Mouse (Mus musculus) liver, embryonic 12.5 days (tissue): ENCODE measurements around the gene Apmap. TPM values are rescaled to one million over a fixed set of nuclear protein-coding genes. Genes with fewer than 3 reads are reported as not detected.
A peak's percentile ranks its signal among the peaks of the same experiment; 100 is the strongest.

Source experiments
- ATAC-seq: fragments of 200-750 bp; cut with Nextera tagmentation; 2 replicates; pipeline ENCODE4 v1.8.0; 2017; ENCODE audit warnings: moderate number of reproducible peaks, mild to moderate bottlenecking, moderate library complexity
- H3K27ac ChIP-seq: fragments of 300-500 bp; sonication (generic); 2 replicates; pipeline ENCODE4 v1.5.1; 2016; ENCODE audit warnings: mild to moderate bottlenecking
- H3K27me3 ChIP-seq: fragments of 300-500 bp; sonication (generic); replicated peaks from 2 replicates; pipeline ENCODE4 v1.6.1; 2016; ENCODE audit warnings: mild to moderate bottlenecking, moderate library complexity
- H3K36me3 ChIP-seq: fragments of 300-500 bp; sonication (generic); 2 replicates; pipeline ENCODE4 v1.6.1; 2016; ENCODE audit warnings: mild to moderate bottlenecking, moderate library complexity
- H3K4me1 ChIP-seq: fragments of 300-500 bp; sonication (generic); 2 replicates; pipeline ENCODE4 v1.6.1; 2016
- H3K4me2 ChIP-seq: fragments of 300-500 bp; sonication (generic); 2 replicates; pipeline ENCODE4 v1.6.1; 2016; ENCODE audit warnings: mild to moderate bottlenecking, moderate library complexity
- H3K4me3 ChIP-seq: fragments of 300-500 bp; sonication (generic); 2 replicates; pipeline ENCODE4 v1.5.1; 2016; ENCODE audit warnings: mild to moderate bottlenecking, moderate library complexity
- H3K9ac ChIP-seq: fragments of 300-500 bp; sonication (generic); 2 replicates; pipeline ENCODE4 v1.6.1; 2016; ENCODE audit warnings: mild to moderate bottlenecking, moderate library complexity
- H3K9me3 ChIP-seq: fragments of 300-500 bp; sonication (generic); replicated peaks from 2 replicates; pipeline ENCODE4 v1.6.1; 2016; ENCODE audit warnings: mild to moderate bottlenecking, moderate library complexity
- WGBS: fragments of 180-500 bp; shearing (Covaris S2); methylation state at CpG from one replicate; pipeline ENCODE4 v1.1.7; 2016; ENCODE audit not compliant: insufficient replicate concordance; 5-methylcytosine and 5-hydroxymethylcytosine counted together
- polyA plus RNA-seq: library from polyadenylated mRNA; unstranded; fragments of >200 nt; fragmentation: Nextera tagmentation; extraction: Ambion mirVana; gene quantifications from 2 replicates; pipeline ENCODE4 v1.2.1, GENCODE M21; 2016

The Apmap gene
- polyA plus RNA-seq, 1 experiment from 2014 or later: 28.6 TPM

DNA sequence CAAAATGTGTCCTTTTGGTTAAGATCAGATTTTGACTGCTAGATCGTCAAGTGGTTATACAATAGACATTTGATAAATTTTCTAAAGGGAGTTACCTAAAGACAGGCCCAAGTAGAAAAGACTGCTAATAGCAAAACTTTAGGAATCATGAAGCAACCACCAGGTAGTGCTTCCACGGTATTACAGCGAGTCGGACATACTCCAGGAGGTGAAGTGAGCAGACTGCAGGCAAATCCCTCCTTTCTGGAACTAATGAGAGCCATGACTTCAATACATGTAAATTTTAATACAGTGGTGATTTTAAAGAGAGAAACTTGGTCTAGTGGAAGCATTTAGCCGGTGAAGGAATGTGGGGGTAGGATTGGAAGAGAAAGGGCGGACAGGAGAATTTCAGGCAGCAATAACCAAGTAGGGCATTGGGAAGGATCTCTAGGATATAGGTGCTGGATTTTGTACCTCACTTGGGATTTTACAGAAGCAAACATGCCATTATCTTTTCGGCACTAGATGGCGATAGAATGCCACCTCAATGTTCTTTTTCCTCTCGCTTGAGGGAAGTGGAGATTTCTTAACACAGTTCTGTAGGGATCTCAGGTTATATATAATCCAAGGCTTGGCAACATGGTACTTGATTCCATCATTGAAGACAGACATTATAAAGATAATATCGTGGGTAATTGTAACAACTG lies 649 bp upstream of the Apmap start:
- peak overlapping the region; percentile 77 for H3K4me3 ChIP-seq
- peak overlapping the region; percentile 81 for H3K27ac ChIP-seq
- 0 out of 2 replicates have a peak, but pooled peaks cover 4% of the 10 kb centered on the region for H3K36me3 ChIP-seq
- peak overlapping the region; percentile 83 for H3K4me2 ChIP-seq
- ATAC-seq: peak; percentile 48
- 1% methylated on average over 10 of the region's 10 CpGs for WGBS
- peak overlapping the region; percentile 83 for H3K9ac ChIP-seq
- peaks cover 36% of the 10 kb centered on the region for H3K4me1 ChIP-seq
- no peaks in the 10 kb centered on the region for H3K9me3 ChIP-seq
- no peaks in the 10 kb centered on the region for H3K27me3 ChIP-seq

DNA sequence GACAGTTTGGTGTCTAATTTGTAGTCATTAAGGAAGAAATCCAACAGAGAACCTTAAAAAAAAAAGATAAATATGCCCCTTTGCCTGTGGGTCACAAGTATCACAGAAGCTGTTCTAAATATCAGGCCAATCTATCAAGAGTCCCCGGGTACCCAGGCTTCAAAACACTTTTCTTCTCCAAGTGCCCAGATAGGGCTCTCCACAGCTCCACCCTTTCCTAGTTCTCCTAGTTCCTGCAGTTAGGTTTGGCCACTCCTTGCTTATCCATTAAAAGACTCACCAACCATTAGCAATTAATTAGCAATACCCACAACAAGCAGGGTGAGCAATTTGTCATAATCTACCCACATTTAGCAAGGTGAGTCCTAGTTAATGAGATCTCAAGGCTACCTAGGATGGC lies 1.3 kb downstream of the Apmap start:
- H3K27me3 ChIP-seq: no peaks in the 10 kb centered on the region
- peak overlapping the region; percentile 83 for H3K4me2 ChIP-seq
- no peak overlapping the region for H3K27ac ChIP-seq
- H3K9ac ChIP-seq: peak overlapping the region; percentile 83
- peaks cover 36% of the 10 kb centered on the region for H3K4me1 ChIP-seq
- H3K4me3 ChIP-seq: peak overlapping the region; percentile 77
- H3K9me3 ChIP-seq: no peaks in the 10 kb centered on the region
- 0 out of 2 replicates have a peak, but pooled peaks cover 6% of the 10 kb centered on the region for H3K36me3 ChIP-seq
- WGBS: 15% methylated on average over 1 of the region's 1 CpGs
- no peak for ATAC-seq

DNA sequence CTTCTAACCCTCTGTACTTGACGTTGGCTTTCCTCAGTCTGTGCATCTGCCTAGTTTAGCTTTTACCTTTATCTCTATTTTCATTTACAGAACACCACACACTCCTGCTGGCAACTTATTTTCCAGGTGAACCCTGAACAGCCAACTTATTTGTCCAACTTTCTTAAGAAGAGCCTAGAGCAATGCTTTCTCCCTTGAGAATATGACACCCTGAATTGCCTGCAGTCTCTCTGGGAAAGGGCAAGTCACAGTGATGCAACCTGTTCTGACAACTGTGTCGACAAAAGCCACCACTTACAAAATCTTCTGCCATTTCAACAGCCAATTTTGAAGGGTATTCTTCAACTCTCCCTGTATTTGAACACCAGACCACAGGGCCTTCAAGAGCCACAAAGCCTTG lies 3.6 kb downstream of the Apmap start:
- H3K36me3 ChIP-seq: 0 out of 2 replicates have a peak, but pooled peaks cover 6% of the 10 kb centered on the region
- no peaks in the 10 kb centered on the region for H3K27me3 ChIP-seq
- no peak overlapping the region for H3K4me2 ChIP-seq
- H3K4me1 ChIP-seq: peaks cover 29% of the 10 kb centered on the region
- H3K9ac ChIP-seq: no peak overlapping the region
- no peaks in the 10 kb centered on the region for H3K9me3 ChIP-seq
- no peak overlapping the region for H3K4me3 ChIP-seq
- 69% methylated on average over 2 of the region's 2 CpGs for WGBS
- no peak for ATAC-seq
- H3K27ac ChIP-seq: no peak overlapping the region

DNA sequence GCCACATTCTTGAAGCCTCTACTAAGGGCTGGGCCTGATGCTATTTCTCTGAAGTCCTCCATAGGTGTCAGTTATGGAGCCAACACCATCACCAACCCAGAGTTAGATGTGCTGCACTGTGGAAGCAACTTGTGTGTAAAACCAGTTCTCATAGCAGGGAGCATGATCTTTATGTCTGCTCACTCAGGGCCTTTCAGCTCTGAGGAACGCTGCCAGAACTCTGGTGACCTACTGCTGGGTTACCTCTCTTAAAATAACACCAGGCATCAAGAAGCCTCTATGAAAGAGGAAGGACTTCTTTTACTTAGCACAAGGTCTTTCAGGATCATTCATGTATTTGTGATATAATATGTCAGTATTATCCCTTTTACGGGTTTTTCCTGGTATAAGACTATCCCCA lies 6.2 kb downstream of the Apmap start:
- no peaks in the 10 kb centered on the region for H3K27me3 ChIP-seq
- WGBS: 81% methylated on average over 2 of the region's 2 CpGs
- no peak for ATAC-seq

DNA sequence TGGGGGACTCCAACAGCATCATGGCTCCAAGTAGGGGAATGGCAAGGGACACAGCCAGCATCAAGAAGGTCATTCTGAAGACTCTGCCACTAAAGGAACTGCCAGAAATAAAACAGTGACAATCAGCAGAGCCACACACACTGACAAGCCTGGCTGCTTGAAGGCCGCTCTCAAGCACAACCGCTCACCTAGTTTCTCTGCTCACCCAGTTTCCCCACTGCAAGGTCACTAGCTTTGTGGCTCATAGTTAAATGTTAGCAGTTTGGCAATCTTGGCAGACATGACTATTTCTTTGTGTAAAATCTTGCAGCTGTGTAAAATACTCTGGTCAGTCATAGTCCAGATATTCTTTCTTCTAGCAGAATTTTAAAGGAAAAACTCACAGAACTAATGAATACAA lies 8.1 kb downstream of the Apmap start:
- Histone ChIP-seq H3K36me3 (peaks cover 33% of the 10 kb centered on the region), H3K4me1 (no peaks in the 10 kb centered on the region), H3K27me3 (no peaks in the 10 kb centered on the region), H3K4me3 (no peak overlapping the region), H3K9me3 (no peaks in the 10 kb centered on the region), H3K9ac (no peak overlapping the region), H3K4me2 (no peak overlapping the region), H3K27ac (no peak overlapping the region)
- ATAC-seq: no peak
- WGBS: 90% methylated on average over 2 of the region's 2 CpGs

More for the DNA sequence above, 6.2 kb downstream of the Apmap start:
- Histone ChIP-seq H3K9ac (no peak overlapping the region), H3K27ac (no peak overlapping the region), H3K4me2 (no peak overlapping the region), H3K9me3 (no peaks in the 10 kb centered on the region), H3K4me3 (no peak overlapping the region), H3K4me1 (peaks cover 10% of the 10 kb centered on the region), H3K36me3 (peaks cover 27% of the 10 kb centered on the region)

DNA sequence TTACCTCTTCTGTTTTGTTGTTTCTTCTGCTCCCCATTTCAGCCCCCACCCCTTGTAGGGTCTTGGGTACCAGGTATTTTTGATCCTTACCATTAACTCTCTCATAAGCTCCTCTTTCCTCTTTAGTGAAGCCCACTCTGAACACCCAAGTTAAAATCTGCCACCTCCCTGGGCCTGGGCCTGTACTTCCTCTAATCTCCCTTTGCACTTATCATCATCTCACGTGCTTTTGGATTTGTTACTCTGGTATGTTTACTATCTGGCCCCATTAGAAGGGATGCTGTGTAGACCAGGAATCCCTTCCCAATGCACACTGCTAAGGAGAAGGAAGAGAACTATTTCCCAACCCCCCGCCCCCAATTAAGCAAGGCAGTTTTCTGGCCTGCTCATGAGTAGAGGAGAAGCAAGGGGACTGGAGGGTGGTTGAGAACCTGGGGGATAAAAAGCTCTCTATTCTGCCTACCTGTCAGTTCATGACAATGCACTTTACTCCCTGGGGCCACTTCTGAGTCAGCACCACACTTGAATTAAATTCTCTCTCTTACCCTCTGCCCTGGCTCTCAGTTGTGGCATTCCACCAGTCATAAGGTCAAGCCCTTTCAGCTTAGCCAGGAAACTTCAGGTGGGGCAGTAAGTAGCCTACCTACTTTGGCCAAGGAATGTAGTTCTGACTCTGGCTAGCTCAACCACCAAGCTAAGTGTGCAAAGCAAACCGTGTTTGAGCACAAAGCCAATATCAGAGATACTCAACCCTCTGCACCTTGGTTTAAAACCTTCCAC lies 12.8 kb downstream of the Apmap start:
- Histone ChIP-seq H3K36me3 (peaks cover 62% of the 10 kb centered on the region), H3K4me3 (no peak overlapping the region), H3K4me1 (no peaks in the 10 kb centered on the region), H3K27me3 (no peaks in the 10 kb centered on the region), H3K9ac (no peak overlapping the region), H3K4me2 (no peak overlapping the region), H3K9me3 (no peaks in the 10 kb centered on the region), H3K27ac (no peak overlapping the region)
- no peak for ATAC-seq
- 61% methylated on average over 3 of the region's 3 CpGs for WGBS

DNA sequence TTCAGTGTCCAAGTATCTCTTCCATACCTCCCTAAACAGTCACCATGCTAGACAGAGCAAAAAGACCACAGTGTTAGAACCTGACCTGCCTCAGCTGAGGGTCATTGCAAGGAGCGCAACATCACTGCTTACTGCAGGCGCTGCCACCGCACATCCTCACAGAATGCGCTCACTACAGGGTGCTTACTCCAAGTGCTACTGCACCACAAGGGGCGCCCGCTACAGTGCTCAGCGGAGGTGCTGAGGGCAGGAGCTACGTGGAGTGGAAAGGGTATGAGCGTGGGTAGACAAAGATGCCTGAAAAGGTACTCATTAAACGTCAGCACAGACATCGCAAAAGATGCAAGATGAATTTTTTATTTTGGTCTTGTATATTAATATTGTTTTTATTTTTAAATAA lies 19.3 kb downstream of the Apmap start:
- Histone ChIP-seq H3K4me2 (no peak overlapping the region), H3K36me3 (peaks cover 84% of the 10 kb centered on the region), H3K4me1 (no peaks in the 10 kb centered on the region), H3K27me3 (no peaks in the 10 kb centered on the region), H3K27ac (no peak overlapping the region), H3K9ac (no peak overlapping the region), H3K4me3 (no peak overlapping the region), H3K9me3 (no peaks in the 10 kb centered on the region)
- no peak for ATAC-seq
- WGBS: 84% methylated on average over 11 of the region's 11 CpGs

DNA sequence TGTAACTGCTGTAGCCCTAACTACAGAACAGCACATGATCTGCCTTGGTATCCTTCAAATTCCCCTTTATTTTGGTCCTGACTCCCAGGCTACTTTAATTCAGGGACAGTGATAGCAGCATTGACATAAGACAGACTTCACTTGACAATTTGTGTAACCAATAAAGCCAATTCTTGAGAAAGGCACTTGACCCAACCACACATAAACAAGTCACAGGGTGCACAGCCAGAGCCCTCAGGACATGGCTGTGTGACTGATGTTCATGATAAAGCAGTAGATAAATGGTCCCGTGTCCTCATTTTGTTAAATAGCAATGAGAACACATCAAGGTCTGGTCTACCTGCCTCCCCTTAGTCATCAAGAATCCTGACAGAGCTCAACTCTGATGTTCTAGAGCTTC lies 28.7 kb downstream of the Apmap start:
- Histone ChIP-seq H3K4me1 (no peaks in the 10 kb centered on the region), H3K36me3 (peaks cover 37% of the 10 kb centered on the region), H3K4me3 (no peak overlapping the region), H3K4me2 (no peak overlapping the region), H3K9me3 (no peaks in the 10 kb centered on the region), H3K9ac (no peak overlapping the region), H3K27me3 (no peaks in the 10 kb centered on the region), H3K27ac (no peak overlapping the region)
- no peak for ATAC-seq
- WGBS: 52% methylated on average over 1 of the region's 1 CpGs

DNA sequence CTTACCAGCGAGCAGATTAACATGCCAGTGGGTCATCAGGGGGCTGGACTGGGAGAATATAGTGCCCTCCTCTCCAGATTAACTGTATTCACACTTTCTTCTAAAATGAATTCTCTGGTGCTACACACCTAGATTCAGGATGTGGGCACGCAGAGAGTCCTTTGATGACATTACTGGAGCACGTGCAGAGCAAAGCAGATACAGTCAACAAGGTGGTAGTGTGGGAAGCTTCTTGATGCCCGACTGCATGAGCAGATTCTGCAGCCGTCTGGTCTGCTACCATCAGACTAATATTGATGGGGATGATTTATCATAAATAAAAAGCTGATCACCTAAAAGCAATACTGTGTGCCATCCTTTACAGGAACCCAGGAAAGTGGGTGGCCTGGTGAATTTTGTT lies 29.8 kb downstream of the Apmap start:
- Histone ChIP-seq H3K4me1 (no peaks in the 10 kb centered on the region), H3K9me3 (no peaks in the 10 kb centered on the region), H3K4me3 (no peak overlapping the region), H3K27me3 (no peaks in the 10 kb centered on the region), H3K4me2 (no peak overlapping the region), H3K36me3 (peaks cover 26% of the 10 kb centered on the region), H3K27ac (no peak overlapping the region), H3K9ac (no peak overlapping the region)
- WGBS: 65% methylated on average over 5 of the region's 5 CpGs
- no peak for ATAC-seq

DNA sequence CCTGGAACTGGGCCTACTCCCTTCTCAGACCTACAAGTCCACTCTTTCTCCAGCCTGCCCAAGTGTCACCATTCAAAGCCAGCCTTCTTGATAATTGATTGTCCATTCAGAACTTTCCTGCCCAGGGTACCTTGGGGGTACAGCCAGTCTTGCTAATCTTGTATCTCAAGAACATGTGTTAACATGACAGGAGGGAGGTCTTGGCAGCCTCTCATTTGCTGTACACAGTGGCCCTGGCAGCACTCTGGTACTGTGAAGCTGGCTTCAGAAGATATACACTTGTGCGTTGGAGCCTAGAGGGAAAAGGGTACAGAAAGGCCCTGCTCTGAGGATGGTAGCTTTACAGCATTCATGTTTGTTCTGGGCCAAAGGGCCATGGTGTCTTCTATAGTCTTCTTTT lies 32.1 kb downstream of the Apmap start:
- Histone ChIP-seq H3K27ac (no peak overlapping the region), H3K9ac (no peak overlapping the region), H3K4me1 (peaks cover 4% of the 10 kb centered on the region; the same call in 1 of the 2 replicates), H3K27me3 (no peaks in the 10 kb centered on the region), H3K36me3 (peaks cover 9% of the 10 kb centered on the region), H3K4me2 (no peak overlapping the region), H3K9me3 (no peaks in the 10 kb centered on the region), H3K4me3 (no peak overlapping the region)
- no peak for ATAC-seq
- WGBS: 88% methylated on average over 1 of the region's 1 CpGs

DNA sequence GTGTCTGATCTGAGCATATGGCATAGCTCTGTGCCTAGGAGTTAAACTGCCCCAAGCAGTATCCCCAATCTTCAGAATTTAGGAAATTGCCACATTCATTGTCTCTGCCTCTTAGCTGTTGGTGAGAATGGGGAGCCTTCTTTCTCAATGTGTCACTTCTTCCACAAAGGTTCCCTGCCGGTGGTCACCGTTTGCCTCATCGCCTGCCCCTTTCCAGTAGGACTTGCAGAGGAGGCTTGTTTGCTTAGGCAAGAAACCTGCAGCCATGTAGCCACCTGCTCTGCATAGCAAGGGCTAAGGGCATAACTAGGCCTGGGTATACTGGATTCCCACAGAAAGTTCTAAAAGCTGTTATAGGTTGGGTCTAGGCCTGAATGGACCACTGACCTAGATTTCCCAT lies 35.9 kb downstream of the Apmap start:
- 66% methylated on average over 3 of the region's 3 CpGs for whole genome bisulfite sequencing
- H3K4me3 ChIP-seq: no peak overlapping the region
- H3K27ac ChIP-seq: no peak overlapping the region
- H3K4me2 ChIP-seq: no peak overlapping the region
- H3K9me3 ChIP-seq: no peaks in the 10 kb centered on the region
- H3K4me1 ChIP-seq: peaks cover 19% of the 10 kb centered on the region
- no peaks in the 10 kb centered on the region for H3K27me3 ChIP-seq
- no peak for ATAC-seq
- no peak overlapping the region for H3K9ac ChIP-seq
- H3K36me3 ChIP-seq: peaks cover 3% of the 10 kb centered on the region

DNA sequence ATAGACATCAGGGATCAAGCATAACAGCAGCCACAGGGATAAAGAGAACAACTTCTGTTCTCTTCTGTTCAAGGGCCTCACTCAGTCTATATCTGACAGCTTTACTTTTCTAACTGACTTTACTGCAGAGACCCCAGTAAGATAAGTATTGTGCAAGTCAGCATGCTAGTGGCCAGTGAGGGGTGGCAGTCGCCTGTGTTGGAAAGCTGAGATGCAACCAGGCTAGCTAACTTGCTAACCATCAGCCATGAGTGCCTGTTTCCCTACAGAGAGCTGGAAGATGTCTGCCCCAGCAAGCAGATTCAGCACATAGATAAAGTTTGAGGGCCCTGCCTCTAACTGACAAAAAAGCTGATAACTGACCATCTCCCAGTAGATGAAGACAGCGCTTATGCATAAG lies 37.6 kb downstream of the Apmap start:
- Histone ChIP-seq H3K4me1 (peaks cover 23% of the 10 kb centered on the region), H3K27me3 (no peaks in the 10 kb centered on the region), H3K4me2 (peak overlapping the region; percentile 23; the same call in 1 of the 2 replicates), H3K4me3 (no peak overlapping the region), H3K9ac (no peak overlapping the region), H3K9me3 (no peaks in the 10 kb centered on the region), H3K27ac (no peak overlapping the region), H3K36me3 (no peaks in the 10 kb centered on the region)
- ATAC-seq: 0 out of 2 replicates have a peak, but pooled peaks have one; percentile 22
- 41% methylated on average over 2 of the region's 2 CpGs for WGBS
